Mouse (Mus musculus): ENCODE data around the gene C1s2.

GRCm38 (mm10) chr6:124582231-124582630 lies 53.7 kb downstream of the C1s2 start:
- TF ChIP-seq CTCF (IDR thresholded peaks at IDR 0.05) (no peak), POLR2A (IDR thresholded peaks at IDR 0.05; ENCODE audit: insufficient read depth, low read depth, low read length) (no peak), EP300 (IDR thresholded peaks at IDR 0.05; ENCODE audit: insufficient read depth, low read depth, low read length) (no peak)

Data from heart, adult 2 months (tissue).